Mouse (Mus musculus): Measurements from ENCODE around the gene Irs2.

Gene Irs2

DNA sequence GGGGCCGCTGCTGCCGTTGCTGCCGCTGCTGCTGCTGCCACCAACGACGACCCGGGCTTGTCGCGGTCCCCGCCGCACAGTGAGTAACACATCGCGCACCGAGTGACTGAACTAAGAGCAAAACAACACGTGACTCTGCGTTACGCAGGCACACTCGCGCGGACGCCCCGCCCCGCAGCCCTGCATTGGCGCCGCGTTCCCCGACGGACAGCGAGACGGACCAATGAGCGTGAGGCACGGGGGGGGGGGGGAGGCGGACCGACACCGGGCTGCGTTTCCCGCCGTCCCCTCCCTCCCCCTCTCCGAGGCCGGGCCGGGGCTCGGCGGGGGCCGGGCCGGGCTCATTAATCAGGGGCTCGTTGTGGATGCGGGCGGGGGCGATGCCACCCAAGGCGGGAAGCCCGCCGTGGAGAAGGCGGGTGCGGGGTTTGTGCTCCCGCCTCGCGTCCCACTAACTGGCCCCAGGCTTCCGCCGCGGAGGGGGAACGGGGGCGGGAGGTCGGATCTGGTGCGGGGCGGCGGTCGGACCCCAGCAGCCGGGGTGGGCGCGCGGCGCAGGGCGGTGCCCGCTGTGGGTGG is 673 bp upstream of the Irs2 start:
- peak; percentile 97 for DNase-seq

DNA sequence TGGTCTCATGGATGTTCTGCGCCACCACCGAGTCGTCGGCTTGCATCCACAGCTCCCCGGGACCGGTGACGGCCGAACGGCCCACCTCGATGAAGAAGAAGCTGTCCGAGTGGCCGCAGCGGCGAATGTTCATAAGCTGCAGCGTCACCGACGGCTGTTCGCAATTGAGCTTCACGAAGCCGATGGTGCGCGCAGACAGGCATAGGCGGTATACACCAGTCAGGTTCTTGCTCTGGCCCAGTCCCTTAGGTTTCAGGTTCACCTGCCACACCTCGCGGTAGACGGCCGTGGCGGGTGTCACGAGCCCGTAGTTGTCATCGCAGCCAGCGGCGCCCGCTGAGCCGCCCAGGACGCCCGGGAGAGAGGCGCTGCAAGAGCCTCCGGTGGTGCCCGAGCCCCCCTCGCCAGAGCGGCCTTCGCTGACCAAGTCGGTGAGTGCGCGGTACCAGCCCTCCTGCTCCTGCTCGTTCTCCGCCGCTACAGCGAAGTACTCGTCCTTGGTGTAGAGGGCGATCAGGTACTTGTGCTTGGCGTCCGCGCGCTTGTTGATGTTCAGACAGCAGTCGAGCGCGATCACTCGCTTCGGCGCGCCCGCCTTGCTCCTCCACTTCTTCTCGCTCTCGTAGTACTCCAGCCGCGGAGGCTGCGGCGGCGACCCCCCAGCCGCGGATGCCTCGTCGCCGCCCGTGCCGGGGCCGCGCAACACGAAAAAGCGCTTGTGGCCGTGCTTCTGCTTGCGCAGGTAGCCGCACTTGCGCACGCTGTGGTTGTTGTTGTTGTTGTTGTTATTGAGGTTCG is 478 bp downstream of the Irs2 start:
- peak; percentile 66 for DNase-seq

DNA sequence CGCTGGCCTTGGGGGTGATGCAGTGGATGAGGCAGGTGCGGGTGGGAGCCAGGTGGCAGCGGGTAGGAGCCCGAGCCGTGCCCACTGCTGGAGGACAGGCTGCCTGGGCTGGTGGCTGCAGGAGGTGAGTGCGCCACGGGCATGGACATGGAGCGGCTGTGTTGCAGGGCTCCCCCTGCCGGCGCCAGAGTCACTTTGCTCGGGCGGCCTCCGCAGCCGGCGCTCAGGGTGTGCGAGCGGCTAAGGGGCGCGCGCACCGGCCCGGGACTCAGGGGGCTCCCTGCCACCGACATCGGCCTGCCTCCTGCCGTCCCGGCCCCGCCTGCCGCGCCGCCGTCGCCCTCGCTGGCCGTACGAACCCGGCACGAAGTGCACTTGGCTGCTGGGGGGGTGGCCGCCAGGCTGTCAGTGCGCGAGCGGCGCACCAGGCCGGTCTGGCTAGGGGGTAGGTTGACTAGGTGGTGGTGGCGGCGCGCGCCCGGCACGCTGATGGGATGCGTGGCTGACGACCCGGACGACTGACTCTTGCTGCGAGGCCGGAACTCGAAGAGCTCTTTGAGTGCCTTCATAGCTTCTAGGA is 1.2 kb downstream of the Irs2 start:
- peak; percentile 92 for DNase-seq

DNA sequence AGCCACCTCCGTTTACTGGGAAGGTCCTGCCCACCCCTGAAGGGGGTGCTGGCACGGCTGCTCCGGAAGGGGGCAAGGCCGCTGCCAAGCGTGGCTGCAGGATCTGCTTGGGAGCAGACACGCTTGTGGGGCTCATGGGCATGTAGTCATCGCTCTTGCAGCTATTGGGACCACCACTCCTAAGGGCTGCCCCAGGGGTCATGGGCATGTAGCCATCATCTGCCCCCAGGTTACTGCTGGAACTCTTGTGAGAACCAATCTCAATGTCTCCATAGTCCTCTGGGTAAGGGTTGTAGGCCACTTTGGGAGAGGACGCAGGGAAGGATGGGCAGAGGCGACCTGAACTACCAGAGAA is 2.0 kb downstream of the Irs2 start:
- DNase-seq = no peak

DNA sequence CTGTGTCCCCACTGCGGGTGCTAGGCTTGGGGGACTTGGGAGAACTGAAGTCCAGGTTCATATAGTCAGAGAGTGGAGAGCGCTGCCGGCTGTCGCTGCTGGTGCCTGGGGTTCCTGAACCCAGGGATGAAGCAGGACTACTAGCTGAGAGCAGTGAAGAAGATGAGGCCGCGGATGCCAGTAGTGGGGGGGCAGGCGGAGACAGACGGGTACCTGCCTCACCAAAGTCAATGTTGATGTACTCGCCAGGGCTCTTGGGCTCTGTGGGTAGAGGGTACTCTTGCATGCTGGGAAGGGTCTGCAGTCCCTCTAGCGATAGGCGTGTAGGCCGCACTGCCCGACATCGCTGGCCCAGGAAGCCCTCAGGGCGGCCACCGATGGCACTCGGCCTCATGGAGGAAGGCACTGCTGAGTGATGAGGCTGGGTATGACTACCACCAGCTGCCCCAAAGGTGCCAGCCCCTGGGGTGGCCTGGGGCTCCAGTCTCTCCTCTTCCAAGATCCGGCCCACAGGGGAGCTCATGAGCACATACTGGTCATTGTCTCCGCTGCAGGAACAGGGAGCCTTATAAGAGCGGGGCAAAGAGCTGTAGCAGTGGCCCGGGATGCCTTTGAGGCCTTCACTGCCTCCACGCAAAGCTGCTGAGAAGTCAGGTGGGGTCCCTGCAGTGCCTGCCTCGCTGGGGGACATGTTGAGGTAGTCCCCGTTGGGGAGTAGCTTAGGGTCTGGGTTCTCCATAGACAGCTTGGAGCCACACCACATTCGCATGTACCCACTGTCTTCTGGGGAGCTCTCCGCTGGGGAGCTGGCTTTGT is 2.6 kb downstream of the Irs2 start:
- DNase-seq = no peak

DNA sequence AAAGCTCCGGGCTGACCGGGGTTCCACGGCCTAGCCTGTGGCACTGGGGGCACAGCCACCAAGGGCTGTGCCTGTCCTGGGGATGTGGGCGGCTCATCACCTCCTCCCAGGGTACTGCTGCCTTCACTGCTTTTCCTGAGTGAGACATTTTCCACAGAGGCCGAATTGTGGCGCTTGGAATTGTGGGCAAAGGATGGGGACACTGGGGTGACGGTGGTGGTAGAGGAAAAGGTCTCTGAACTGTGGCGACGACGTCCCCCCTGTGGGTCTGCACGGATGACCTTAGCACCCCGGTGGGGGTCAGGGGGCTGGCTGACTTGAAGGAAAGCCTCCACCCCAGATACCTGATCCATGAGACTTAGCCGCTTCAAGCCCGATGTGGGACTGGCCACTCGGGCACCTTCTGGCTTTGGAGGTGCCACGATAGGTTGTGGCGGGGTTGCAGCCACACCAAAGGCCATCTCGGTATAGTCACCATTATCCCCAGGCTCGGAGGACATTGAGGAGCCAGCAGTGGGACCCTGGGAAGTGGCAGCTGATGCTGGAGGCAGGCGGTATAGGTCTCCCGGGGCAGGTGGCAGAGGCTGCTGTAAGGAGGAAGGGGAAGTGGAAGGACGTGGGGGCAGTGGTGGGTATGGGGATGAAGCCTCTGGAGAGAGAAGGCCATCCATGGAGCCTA is 3.3 kb downstream of the Irs2 start:
- no peak for DNase-seq

DNA sequence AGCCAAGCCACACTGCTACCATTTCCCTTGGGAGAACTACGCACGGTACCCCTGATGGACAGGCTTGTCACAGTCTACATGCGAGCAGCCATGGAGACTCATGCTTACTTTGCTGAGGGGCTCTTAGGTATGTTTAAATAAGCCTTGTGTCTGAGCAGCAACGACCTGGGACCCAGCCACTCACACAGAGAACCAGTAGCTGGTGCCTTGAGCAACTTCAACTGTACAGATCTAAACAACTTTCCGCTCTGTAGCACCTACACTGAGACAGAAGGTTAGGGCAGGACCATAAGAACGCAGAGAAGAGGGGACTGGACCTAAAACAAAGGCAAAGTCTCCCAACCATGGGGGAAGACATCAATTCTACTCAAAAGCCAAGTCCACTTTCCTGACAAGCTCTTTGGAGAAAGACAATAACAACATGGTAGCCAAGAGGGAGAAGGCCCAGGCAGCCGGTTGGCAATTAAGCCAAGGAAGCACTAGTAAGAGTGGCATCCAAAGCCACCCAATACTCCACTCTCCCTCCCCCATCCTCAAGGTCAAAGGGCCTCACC is 4.3 kb downstream of the Irs2 start:
- no peak for DNase-seq

DNA sequence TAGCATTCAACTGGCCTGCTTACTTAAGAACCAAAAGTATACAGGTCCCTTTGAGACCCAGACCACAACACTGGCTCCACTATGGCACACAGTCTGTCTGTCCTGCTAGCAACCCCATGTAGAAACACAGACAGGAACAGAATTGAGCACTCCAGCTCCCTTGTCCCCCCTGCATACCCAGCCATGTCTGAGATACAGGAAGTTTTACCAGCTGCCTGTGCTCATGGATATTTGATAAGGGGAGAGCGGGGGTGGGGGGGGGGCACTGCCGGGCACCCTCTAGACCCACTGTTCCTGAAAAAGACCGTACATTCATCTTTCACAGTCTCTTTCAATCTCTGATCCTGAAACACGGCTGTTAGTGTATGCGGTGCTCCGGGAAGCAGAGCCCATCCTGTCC is 5.0 kb downstream of the Irs2 start:
- no peak for DNase-seq

DNA sequence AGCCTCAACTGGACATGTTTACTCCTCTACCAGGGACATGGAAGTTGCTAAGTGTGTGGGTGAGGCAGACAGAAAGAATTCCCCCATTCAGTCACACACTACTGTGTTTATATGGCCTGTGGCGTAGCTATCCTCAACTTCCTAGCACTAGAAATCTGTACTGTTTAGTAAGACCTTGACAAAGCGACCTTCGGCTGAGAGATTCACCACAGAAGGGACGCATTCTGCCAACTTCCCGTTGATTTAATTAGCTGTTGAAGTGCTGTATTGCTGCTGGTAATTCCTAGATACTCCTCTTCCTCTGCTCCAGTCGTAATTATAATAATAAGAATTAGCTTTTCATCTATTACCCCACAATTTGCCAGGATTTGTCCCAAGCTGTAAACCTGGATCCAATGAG is 5.4 kb downstream of the Irs2 start:
- no peak for DNase-seq

DNA sequence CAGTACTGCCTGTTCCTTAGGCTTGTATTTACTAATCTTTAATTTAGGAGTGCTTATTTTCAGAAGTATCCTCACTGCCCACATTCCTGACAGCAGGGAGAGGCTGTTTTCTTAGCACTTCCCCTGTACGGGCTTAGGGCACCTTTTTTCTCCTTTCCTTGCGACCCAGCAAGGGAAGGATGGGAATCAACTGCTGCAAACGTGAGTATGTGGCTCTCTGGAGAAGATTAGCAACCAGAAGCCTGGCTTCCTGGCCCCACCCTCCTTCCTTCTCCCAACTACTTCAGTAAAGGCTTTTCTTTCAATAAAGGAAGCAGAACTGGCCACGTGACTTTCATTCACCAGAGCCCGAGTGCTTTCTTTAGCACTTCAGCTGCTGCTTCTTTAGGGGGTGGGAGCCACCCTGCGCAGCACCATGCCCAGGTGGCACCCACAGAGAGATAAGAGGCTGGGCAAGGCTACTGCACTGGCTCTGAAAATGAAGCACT is 7.2 kb downstream of the Irs2 start:
- peak; percentile 49 for DNase-seq

DNA sequence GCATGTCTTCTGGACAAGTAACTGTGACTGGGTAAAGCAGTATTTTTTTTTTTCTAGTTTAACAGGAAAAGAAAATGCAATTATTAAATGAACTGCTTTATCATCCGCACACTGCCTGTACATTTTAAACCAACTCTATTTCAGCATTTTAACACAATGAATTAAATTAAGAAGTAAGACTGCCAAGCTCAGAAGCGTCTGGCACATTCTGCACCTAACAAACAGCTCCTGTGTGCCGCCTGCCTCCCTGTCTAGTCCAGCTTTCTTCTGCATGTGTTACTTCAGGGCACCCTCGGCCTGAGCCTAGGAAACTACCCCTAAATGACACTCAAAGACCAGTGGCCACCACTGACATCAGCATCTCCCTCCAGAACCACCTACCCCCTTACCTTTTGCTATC is 8.7 kb downstream of the Irs2 start:
- peak; percentile 25 for DNase-seq

DNA sequence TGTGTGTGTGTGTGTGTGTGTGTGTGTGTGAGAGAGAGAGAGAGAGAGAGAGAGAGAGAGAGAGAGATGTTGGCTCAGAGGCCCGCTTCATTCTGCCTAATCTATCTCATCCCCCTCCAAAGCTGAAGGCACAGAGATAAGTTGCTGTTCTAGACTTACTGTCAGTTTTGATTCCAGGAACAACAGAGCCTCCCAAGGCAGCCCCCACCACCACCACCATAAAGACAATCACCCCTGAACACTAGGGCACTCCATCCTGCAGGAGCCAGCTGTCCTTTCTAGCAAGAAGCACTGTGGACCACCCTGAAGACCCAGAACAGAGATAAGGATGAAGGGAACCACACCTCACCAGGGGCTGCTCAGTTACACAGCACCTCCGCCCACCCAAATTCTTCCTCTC is 12.0 kb downstream of the Irs2 start:
- no peak for DNase-seq

DNA sequence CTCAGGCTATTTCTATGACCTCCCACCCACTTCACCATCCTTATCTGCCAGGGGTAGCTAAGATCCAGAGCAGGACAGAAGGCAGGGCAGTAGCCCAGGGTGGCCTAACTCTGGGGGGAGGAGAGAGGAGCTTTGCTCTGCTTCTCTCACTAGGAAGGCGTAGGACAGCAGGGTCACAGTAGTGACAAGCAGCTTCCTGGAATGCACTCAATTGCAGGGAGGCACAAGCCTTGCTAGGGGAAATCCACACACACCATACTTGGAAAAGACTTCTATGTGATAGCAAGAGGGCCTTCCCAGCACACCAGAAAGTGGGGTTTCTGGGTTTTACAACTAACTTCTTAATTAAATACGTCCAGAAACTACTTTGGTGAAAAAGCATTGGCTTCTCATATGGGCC is 12.5 kb downstream of the Irs2 start:
- no peak for DNase-seq

DNA sequence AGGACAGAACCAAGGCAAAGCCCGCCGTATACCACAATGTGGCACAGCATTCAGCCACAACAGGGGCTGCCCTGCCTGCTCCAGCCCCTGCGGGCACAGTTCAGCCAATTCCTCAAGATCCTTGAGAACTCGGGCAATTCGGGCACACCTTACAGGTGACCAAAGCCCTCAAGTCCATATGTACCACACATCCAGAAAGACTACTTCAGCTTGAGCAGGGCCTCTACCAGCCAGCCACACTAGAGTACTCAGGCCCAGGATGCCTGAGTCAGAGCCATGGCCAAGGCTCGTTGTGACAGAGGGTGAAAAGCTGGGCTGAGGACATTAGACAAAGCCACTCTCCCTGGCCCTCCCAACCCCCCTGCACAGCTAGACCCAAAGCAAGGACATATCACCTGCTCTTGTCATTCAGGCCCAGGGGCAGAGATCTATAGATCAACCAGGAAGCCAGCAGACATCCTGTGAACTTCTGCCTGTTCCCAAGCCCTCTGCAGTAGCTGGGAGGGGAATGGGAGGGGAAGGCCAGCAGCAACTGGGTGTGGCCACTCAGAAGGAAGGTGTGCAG is 13.8 kb downstream of the Irs2 start:
- DNase-seq = no peak

DNA sequence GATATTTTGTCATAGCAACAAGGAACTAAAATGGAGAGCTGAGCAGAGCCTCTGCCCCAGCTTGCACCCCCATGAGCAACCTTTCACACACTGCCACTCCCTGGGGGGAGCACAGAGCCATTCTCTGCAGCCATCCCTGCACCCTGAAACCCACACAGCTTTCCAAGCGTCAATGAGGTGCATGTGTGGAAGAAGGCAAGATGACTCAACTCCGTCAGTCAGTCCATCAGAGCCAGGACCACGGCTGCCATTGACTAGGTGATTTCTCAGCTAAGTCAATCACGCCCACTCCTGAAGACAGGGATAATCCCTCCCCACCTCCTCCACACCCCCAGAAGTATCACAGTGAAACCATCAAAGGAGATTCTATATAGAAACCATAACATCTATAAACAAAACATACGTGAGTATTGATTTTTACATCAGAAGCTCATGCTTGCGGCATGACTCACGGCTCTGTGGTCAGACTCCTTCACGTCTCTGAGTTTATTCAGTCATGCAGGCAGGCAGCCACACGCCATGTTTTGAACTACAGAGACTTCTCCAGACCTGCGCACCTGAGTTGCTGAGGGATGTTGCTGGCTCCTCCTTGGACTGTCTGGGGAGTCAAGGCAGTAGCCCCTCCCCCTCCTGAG is 14.6 kb downstream of the Irs2 start:
- no peak for DNase-seq

DNA sequence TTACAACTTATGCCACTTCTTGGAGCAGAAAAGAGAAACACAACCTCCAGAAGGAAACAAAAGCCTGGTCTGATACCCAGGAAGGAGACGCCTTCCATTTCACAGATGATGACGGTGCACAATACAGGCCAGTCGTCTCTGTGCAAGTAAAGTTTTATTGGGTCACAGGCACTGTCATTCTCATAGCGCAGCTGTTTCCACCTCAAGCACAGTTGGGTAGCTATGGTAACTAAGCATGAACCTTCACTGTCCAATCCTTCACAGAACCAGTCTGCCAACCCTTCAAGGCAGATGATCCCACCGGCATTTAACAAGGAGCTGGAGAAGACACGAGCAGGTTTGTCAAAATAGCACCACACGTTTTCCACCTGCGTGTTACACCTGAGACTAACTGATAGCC is 16.2 kb downstream of the Irs2 start:
- no peak for DNase-seq

DNA sequence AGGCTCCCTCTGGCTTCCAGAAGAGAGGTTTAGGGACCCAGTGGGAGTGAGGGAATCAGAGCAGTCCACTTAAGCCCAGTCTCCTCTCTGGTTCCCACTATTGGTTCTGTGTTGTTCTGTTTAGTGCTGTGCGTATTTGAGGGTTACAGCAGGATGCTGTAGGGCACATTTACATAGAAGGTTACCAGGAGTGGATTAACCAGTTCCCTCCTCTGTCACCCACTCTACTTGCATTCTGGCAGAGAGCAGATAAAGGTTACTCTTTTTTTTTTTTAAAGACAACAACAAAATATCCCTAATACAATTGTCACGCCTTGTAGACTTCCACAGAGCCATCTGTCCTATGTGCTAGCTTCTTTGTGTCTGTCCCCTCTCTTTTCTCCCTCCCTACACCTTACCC is 16.9 kb downstream of the Irs2 start:
- DNase-seq = no peak

DNA sequence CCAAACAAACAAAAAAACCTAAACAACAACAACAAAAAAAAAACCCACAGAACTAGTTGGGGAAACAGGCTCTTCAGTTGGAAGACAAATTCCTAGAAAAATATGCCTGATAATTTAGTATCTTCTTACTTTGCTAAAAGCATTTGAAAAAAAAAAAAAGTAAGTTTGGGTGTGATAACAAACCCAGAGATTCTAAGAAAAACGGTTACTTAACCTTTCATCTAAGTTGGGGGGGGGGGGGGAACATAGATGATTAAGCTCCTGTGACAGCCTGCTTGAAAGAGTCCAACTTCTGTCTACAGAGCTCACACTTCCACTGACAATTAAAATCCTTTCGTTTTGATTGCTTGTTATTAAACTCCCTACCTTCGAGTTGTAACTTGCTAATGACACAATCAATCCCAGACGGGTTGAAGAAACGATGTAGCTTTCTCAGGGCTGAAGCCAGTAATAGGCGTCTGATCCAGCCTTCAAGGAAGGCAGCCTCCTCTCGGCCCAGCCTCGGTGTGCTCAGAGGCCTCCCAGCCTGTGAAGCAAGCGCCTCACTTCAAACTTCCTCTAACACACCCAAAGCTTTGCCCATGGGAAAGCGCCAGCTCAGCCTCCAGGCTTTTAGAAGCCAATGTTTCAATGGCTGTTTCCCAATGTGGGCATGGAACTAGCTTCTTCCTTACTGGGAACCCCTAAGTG is 17.7 kb downstream of the Irs2 start:
- peak; percentile 30 for DNase-seq

DNA sequence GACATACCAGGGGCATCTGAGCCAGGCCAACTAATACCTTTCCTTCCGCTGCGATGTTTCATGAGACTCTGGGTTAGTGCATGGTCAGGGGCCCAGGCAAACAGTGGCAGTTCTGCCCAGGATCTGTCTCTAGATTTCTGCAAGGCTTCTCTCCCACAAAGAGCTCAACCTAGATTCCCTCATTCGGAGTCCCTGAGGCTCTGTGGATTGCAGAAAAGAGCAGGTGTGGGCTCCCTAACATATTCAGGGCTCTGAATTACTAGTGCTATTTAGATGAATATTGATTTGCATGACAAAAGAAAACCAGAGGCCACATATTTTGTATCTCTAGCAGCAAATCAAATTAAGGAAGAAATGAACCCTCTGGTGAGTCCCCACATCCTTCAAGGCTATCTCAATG is 18.3 kb downstream of the Irs2 start:
- DNase-seq = no peak

DNA sequence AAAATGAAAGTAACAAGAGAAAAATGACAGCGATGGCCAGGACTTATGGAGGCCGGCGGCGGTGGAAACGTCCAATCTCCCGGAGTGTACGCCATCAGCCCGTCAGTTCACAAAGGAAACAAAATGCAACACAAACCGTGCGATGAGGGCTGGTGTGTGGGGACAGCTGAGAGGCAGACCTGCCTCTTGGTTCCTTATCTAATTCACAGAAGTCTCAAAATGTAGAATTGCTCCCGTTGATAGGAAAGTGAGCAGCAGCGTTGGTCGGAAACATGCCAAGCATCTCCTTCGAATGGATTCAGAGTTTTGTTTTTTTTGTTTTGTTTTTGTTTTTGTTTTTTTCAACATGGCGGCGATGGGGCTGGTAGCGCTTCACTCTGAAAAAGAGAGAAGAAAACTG is 21.6 kb downstream of the Irs2 start:
- DNase-seq = no peak

DNA sequence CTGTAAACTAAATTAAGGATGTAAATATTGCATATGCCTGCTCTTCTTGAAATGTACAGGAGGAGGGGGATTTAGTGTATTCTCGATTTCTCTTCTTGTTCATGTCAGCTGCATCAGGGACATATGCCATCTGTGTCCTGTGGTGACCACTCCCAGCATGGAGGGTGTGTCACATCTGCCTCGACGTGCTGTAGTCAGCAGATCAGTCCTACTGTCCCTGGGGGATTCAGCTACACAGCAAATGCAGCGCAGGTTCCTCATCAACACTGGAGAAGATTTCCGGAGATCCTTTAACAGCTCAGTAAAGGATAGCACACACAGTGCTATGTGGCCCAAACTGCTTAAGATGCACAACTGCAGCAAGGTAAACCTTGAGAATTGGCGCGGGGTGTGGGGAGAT is 23.2 kb downstream of the Irs2 start:
- DNase-seq = no peak

Measured in right cerebral cortex, postnatal 25 days (tissue).